Mouse (Mus musculus) layer of hippocampus, postnatal 36 days (tissue): ENCODE measurements around the gene Lgr6. TPM values are rescaled to one million over a fixed set of nuclear protein-coding genes. Genes with fewer than 3 reads are reported as not detected.

Experiments
- DNase-seq, 2 experiments: peaks; one replicate each; pipeline ENCODE4 v3.0.0; 2022
- total RNA-seq, 2 experiments: library from RNA; stranded (reverse); gene quantifications; 2 replicates each; pipeline ENCODE4 v1.2.3; 2021

Gene Lgr6
- total RNA-seq, 2 experiments from 2014 or later = 1.7 to 1.8 TPM

DNA sequence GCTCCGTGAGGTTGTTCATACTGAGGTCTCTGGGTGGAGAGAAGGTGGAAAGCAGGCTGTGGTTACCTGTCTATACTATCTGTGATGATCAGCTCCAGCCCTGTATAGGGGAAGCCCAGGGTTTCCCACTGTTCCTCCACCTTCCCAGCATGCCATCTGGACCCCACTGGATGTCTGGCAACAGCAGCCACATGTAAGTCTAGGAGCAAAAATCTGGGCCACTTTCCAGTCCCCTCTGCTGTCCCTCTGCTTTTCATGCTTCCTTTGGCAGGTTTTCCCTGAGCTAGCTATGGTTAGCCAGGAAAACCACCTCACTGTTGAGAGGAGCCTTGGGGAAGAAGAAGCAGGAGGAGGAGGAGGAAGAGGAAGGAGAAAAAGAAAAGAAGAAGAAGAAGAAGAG, 29.8 kb downstream of the Lgr6 start:
- no peak for DNase-seq

DNA sequence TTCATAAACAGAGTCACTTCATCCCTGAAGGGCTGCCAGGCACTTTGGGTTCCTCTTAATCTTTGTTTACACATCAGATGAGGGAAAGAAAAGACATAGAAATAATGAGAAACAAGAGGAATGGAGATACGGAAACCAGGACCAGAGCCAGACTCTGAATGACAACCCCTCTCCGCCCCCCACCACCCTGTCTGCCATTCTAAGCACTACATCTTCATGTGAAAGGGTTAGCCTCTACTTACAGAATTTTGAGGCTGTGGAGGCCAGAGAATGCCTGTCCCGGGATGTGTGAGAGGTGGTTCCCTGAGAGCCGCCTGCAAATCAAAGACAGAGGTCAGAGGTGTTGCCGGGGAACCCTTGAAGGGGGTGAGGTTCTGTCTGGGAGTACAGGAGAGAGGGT, 32.4 kb downstream of the Lgr6 start:
- DNase-seq = no peak

DNA sequence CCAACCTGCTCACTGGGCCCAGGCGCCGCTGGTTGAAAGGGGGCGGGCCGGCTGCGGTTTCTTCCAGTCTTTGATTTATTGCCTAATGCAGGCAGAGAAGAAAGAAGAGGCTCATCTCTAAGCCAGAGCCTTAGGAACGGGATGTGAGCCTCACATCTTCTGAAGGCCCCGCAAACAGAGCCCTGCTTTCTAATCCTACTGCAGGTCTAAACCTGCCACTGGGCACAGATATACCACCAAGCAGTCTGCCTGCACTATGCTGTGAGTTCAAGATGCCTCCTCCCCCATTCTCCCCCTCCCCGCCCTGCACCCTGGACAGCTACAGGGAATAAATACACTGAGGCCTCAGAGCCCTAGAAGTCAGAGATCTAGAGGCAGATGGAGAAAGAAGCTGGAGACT, 35.2 kb downstream of the Lgr6 start:
- DNase-seq = no peak

DNA sequence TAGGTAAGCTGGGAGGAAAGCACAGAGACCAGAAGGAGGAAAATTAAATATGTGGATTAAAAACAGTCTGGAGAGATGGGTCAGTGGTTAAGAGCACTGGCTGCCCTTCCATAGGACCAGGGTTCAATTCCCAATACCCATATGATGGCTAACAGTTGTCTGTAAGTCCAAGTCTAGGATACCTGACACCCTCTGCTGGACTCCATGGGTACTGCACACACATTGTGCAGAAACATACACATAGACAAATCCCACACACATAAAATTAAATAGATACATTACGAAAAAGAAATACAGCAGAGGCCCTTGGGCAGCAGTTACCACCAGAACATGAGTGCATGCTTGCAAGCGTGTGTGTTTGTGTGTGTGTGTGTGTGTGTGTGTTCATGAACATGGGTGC, 40.6 kb downstream of the Lgr6 start:
- DNase-seq = no peak

DNA sequence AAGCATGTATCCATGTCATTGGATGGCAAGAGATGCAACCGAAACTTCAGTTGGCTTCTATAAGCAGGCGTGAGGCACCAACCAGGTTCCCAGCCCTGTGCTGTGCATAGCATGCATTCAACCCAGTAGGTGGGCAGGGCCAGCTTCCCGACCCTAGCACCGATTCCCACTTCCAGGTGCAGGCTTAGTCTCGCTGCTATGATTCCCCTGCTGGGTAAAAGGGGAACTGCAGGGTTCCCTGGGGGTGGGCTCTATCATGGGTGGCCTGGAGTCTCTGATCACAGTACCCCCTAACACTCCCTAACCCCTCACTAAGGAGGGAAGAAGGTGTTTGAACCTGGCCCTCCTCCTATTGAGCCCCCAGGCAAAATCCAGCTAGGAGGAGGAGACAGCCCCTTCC, 42.1 kb downstream of the Lgr6 start:
- DNase-seq = no peak

DNA sequence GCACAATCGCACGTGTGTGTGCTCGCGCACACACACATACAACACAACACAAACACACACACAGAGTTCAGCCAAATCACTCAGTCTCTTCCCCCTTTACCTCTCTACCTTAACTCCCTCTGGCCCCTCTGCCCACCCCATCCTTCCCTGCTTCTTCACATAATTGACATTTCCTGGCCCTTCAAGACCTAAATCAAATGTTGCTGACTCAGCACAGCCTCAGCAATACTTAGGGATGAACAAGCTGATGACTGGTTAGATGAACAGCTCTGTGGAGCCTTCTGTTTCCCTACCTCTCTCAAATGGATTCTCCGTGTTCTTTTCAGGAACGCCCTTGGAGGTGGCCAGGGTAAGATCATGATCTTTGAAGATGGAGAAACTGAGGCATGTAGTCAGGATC, 43.8 kb downstream of the Lgr6 start:
- DNase-seq = no peak

DNA sequence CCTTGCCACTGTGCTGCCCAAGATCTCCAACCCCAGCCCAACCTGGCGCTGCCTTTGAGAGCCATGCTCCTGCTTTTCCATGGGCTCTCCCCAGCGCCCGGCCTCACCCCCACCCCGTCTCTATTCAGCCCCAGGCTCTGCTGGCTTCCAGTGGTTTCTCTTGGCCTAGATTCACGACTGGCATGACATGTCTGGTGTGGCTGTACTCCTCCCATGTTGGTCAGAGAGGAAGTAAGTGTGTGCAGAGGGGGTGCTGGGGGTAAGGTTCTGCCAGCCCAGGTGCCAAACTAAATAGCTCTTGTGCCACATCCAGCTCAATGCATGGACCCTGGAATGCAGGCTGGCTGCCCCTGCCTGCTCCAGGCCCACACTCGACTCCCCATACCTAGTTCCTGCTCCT, 44.9 kb downstream of the Lgr6 start:
- no peak for DNase-seq

DNA sequence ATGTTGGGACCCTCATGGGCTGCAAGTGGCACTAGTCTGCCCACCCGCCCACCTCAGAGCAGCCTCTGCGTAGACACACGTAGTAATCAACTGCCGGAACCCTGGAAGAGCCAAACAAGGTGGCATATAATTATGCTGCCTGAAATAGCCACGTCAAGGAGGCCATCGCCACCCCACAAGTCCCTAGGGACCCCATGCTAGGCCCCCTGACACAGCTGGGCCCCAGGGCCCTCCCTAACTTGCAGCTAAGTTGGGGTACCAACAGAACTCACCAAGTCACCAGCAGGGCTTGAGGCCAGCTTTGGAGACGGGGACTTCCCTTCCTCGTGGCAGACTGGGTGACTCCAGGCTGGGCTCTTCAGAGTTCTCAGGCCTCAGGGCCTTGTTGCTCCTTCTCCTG, 48.2 kb downstream of the Lgr6 start:
- DNase-seq = no peak

DNA sequence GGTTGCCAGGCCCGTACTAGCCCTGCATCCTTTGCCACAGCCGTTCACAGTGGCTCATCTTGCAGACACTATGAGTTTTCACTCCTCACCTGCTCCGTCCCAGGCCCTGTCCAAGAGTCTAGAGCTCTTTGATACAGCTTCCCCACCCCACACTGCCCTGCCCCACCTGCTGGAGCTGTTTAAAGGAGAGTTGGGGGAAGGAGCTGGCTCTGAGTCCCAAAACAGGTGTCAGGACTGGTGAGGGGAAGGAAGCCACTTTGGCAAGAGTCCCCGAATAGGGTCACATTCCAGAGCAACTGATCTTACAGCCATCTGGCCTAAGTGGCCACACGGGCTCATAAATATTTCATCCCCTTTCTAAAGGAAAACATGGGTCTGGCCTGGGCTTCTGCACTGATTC, 51.0 kb downstream of the Lgr6 start:
- DNase-seq = no peak

DNA sequence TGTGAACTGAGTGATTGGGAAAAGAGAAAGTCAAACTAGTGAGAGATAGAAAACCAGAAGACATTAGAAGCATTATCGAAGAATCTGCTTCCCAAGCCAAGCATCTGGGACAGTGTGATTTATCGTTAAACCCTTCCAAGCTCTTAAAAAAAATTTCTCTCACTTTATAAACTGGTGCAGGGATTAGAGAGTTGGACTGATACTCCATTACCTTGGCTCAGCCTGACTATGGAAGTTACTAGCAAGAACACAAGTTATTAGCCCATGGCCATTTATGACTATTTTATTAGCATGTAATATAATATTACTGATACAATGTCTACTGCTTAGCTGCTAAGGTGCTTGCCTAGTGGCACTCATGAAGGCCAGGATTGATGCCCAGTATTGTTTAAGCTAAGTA, 60.6 kb downstream of the Lgr6 start:
- no peak for DNase-seq

DNA sequence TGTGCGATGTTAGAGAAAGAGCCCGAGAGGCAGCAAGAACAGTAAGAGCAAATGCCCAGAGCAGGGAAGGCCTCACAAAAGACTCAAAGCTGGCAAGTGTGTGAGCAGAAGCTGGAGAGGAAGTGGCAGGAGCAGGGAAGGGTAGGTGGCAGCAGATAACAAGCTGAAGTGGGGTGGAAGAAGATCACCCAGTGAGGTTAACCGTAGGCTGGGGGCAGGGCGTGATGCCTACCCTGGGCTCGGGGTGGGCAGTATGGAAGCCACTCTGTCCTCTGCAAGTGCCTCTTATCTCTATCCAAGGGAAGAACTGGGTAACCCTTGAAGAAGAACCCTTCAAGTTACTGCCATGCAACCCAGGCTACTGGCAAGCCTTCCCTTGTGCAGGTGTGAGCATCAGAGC, 68.8 kb downstream of the Lgr6 start:
- no peak for DNase-seq

DNA sequence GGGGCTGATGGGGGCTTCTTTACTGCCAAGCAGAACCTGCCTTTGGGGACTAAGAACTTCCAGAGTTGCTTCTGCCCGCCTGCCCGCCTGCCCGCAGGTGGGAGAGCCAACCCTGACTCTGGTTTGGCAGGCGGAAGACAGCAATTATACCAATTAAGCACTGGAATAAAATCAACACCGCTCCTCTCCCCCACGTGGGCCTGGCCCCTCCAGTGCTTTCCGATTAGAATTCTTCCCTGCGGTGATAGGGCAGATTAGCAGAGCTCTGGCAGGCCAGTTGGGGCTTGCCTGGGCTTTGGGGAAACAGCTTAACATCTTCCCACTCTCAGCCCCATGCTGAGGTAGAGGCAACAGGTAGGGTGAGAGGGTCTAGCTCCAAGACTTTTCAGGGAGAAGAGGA, 72.4 kb downstream of the Lgr6 start:
- DNase-seq = peak in 1 of 2 experiments; percentile 19

DNA sequence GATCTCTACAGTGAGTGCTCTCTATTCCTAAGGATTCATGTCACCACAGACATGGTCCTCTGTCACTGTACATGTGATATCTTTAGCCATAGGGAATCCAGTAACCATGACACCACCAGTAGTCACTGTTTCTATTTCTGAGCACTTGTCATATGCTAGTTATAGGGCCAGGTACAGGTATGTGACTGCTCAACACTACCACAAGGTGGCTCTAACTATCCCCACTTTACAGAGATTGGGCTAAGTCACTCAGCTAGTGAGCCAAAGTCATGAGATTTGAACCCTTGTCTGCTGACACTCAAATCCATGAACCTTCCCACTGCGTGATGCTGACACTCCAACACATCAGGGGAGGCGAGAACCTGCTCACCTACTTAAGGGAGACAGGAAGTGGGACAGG, 75.0 kb downstream of the Lgr6 start:
- no peak for DNase-seq

DNA sequence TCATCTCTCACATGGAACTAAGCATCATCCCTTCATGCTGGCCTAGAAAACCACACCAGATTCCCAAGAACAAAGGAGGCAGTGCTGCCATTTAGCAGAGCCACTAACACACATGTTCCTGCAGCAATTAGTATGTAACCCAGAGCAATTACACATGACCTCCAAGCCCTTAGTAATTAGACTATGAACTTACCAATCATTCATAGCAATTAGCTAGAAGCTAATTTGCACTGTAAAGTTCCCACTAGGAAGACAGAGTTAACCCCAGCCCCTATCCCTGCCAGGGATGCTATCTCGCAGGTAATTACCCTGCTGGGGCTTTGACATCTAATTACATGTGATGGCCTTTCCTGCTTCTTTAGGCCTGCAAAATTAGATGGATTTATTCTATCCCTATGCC, 78.8 kb downstream of the Lgr6 start:
- no peak for DNase-seq

DNA sequence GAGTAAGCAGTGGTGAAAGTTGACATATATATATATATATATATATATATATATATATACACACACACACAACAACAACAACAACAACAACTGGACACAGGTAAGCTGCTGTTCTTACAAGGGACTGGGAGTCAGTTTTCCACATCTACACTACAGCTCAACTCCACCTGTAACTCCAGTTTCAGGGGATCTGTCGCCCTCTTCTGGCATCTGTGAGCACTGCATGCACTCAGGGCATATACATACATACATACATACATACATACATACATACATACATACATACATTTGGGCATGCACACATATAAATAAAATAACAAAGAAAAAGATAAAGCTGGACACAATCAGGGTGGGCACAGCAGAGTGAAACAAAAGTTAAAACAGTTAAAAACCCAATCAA, 81.5 kb downstream of the Lgr6 start:
- DNase-seq = no peak

DNA sequence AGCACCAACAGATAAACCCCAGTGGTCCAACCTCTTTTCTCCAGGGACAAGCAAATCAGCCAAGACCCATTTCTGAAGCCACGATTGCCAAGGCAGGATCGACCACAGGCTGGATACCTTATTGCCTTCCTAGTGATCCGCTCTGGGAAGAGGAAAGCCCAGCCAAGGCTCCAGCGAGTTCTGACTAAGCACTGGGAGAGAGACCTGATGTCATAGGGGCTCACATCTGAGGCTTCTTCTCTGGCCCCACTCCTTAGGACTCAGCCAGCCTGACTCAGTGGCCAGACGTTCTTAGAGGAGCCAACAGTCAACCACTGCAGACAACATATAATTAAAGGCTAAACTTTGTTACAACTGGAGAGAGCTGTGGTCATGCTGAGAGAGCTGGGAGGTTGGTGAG, 83.1 kb downstream of the Lgr6 start:
- DNase-seq = no peak

DNA sequence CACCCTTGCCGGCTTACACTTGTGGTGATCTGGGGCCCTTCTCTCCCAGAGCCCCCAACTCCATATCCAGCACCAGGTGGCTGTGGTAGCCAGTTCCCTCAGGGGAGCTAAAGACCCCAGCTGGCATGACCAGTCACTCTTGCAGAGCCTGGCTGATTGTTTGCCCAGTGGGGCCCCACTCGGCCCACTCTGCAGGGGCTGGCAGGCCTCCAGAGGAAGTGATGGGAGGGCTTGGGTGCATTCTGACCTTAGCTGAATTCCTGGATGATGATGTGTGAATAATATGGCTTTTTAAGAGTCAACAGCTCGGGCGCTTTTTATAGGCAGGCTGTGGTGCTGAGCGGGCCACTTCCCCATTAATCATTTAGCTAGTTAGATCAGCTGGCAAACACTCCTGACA, 84.1 kb downstream of the Lgr6 start:
- DNase-seq = no peak

DNA sequence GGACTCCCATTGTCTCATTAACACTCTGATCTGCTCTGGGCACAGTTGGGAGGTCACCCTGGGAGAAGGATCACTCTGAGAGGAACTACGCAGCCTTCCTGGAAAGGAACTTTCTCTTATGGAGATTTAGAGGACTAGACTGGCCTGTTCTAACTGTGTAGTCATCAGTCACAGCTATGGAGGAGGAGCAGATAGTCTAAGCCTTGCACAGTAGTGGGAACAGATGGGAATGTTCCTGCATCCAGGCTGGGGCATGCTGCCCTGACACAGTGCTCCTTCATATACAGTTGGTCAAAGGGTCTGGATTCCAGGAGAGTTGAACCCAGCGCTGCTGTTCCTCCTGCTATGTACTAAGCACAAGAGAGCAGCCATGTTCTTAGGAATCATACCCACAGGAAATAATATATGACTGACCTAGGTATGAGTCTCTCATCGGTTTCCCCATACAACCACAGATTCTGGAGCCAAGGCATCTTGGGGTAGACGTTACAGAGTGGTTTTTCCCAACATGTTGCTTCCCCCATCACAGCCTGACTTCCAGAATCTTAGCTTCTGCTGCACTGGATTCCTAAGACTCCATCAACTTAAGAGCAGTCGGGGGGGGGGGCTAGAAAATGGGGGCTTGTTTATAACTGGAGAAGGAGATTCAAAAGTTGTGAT, 84.7 kb downstream of the Lgr6 start:
- DNase-seq = peak in 1 of 2 experiments; percentile 20

DNA sequence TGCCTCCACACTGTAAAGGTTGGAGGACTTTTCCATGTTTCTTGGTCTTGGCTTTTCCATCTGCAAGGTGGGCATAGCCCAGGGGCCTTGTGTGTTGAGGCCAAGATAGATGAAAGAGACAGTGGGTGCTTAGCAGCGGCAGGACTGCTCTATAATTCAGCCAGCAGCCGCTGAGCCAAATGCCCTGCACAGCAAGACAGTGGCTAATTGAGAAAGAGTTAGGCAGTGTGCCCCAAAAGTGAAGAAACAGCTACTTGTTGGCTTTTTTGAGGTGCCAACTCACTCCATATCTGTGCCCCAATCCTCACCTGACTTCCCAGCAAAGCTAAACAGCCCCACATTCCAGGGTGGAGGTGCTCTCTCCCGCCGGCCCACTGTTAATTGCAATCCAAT, 85.3 kb downstream of the Lgr6 start:
- DNase-seq = peak in 1 of 2 experiments; percentile 13

DNA sequence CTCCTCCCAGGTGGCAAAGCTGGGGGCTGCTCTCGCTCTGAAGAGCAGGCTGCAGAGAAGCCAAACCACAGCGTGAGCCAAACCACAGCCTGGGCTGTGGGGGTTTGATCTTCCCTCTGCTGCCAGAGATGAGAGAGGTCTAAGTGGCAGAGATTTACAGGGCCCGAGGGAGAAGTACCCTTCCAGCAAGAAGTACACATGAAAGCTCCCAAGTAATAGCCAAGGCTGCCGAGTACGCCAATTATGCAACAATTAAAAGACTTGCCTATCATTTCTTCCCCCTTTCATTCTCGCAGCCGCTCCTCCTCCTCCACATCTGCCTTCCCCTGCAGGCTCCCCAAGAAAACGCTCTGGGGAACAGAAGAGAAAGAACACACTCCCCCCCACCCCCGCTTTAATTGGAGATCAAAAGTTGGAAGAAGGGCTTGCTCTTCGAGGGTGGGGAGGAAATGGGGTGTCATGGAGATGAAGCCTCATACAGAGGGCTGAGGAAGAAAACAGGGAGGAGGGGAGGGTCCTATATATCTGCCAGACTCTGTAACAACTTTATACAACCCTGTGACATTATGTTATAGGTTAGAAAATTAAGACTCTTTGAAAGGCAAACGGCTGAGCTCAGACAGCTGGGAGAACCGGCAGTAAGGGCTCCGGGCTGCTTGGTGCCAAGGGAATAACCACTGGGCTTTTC, 85.8 kb downstream of the Lgr6 start:
- peak in 1 of 2 experiments; percentile 30 for DNase-seq

DNA sequence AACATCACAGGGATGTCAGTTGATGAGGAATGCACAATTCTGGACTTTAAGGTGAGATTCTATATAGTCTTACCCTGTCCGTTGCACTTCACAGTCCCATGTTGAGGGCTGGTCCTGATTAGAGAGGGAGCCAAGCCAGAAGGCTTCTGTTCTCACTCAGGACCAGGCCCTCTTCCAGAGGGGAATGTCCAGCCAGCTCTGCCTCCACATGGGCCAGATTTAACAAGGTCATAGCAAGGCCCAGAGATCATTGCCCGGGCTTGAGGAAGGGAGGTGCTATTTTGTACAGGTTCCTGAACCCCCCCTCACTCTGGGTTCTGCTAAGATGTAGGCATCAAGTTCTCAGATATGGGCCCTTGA, 87.4 kb downstream of the Lgr6 start:
- DNase-seq = no peak

DNA sequence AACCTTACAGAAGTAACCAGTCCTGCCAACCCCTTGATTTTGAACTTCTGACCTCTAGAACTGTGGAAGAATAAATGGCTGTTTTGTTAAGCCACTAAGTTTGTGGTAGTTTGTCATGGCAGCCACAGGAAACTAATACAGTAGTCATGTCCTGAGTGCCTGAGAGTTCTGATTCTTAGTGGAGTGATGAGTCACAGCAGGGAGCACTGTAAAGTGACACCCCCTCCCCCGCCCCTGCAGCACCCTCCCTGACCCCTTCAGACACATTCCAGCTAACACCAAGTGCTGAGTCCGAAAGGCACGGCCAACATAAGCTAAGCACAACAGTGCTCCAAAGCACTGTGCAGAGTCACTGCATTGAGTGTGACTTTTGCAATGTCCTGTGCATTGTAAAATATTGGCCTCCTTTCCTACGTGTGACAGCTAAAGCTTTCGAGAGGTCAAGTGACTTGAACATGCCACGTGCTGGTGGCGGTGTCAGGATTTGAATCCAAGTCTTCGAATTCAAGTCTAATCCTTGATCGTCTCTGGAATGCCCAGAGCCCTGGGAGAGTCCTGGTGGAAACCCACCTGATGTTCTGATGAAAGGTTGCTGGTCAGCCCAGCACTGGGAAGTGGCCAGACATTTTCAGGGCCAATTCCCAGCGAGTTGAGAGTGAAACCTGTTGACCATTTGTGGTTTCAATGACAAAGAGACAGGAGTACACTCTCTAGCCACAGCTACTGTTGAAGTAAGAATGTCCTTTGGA, 88.0 kb downstream of the Lgr6 start:
- DNase-seq = no peak

DNA sequence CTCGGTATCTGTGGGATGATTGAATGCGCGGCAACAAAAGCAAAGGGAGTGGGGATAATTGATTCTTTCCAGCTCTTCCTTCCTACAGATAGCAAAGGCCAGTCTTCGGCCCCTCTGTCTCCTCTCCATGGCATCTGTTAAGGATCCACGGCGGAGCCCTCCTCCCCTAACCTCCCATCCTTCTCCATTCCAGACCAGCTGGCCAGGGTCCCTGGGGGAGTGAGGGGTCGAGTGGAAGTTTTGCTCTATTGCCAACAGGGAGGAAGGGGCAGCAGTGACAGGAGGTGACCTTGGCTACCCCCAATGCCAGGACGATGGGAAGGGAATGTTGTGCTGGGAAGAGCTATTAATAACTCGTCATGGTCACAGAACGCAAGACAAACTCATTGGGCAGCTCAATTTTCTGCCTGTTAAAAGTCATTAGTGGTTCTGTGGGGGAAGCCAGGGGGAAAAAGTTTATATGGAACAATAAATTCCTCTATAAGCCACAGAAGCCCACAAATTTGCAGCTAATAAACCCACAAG, 90.1 kb downstream of the Lgr6 start:
- DNase-seq = no peak

DNA sequence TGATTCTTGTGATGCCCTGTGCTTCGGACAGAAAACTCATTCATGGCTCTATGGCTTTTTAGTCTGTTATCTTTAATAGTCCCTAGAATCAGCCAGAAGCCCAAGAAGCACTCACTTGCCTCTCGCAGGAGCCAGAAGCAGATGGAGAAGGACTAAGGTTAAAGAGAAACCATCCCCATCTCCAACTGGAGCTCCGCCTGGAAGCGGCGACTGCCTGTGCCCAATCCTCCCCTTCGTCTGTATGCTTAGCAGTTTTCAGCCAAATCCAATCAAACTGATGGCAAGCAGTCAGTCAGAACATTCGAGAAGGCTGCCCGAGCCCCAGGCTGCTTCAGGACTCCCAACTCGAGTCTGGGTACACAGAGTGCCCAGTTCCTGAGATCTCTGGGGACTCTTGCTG, 92.6 kb downstream of the Lgr6 start:
- DNase-seq = no peak
